Mouse (Mus musculus) myocyte (in vitro differentiated cells): ENCODE results near the gene Rab5b.

Experiments used
- CEBPB ChIP-seq: IDR thresholded peaks from 2 replicates; pipeline ENCODE4 v1.6.1; 2011; ENCODE audit warnings: mild to moderate bottlenecking, moderate library complexity; ENCODE audit not compliant: poor library complexity, insufficient read depth, severe bottlenecking
- MAX ChIP-seq: IDR thresholded peaks from one replicate; pipeline ENCODE4 v1.6.1; 2011; ENCODE audit warnings: low read depth, mild to moderate bottlenecking, control low read depth
- POLR2A ChIP-seq: IDR thresholded peaks from one replicate; pipeline ENCODE4 v1.6.1; 2011; ENCODE audit warnings: low read depth, mild to moderate bottlenecking, control low read depth, moderate library complexity; ENCODE audit not compliant: insufficient read length

GRCm38 (mm10) chr10:128636561-128636960 lies 59.5 kb downstream of the Rab5b start:
- TF ChIP-seq MAX = no peak
- TF ChIP-seq POLR2A = no peak
- no peak for TF ChIP-seq CEBPB
